25 mouse cellular contexts compared by ENCODE assay signal in the genomic region with DNA sequence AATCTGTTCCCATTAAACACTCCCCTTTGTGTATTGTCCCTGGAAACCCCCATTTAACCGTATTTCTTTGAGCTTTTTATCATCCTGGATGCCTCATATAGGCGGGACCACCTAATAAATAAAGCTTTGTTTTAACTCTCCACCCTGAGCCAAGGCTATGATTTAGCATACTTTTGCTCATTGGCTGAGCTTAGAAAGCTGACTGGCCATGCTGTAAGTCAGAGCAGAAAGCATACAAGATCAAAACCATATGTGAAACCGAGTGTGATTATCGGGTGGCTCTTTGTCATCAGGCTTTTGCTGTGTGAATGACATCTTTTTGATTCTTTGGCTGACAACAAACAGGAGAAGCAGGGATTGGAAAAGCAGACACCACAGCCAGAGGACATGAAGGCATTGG.
DNase-seq lines count a peak whose midpoint lies in the region; ATAC-seq and TF ChIP-seq lines count a peak whose summit lies in the region.
"Had no signal": no experiment of that assay in that cellular context is flagged by ENCODE, and none has a peak within 500 bp of the region (broad histone marks: within the 10 kb centered on the region; RNA-seq: fewer than 3 reads in every experiment).

No protein-coding gene starts in this region.

- no peak for DNase-seq in forebrain, embryonic 10.5 days (ENCODE audit: extremely low spot score, low spot score)
- no peak for DNase-seq in forebrain, embryonic 11.5 days (ENCODE audit: low spot score)
- DNase-seq in NIH3T3 (ENCODE audit: low read depth): peak; percentile 52
- peak; percentile 52 for DNase-seq in limb, embryonic 11.5 days (ENCODE audit: low spot score)
- no peak for DNase-seq in thymus, postnatal 25 days
- no peak for DNase-seq in lung, adult 2 months
- no peak for DNase-seq in right cerebral cortex, adult 18-20 months
- DNase-seq: adrenal gland, postnatal 25 days; cerebellum, adult 2 months; cerebellum, postnatal 36 days; gastrocnemius, postnatal 36 days; heart, postnatal 10 days had no signal

- ATAC-seq in forebrain, embryonic 11.5 days (replicated peaks; ENCODE audit: low FRiP score): no peak
- ATAC-seq in embryonic facial prominence, embryonic 12.5 days (ENCODE audit: insufficient number of reproducible peaks, insufficient read depth, low FRiP score, low TSS enrichment): peak; percentile 54; the same call in 1 of the 2 replicates
- peak; percentile 40; the same call in 1 of the 2 replicates for ATAC-seq in limb, embryonic 11.5 days (ENCODE audit: insufficient number of reproducible peaks, low FRiP score, low TSS enrichment, low read depth)
- ATAC-seq: forebrain, embryonic 14.5 days; intestine, embryonic 15.5 days; liver, embryonic 12.5 days had no signal

- no peak for TF ChIP-seq CTCF in lung, adult 2 months (IDR thresholded peaks at IDR 0.05; ENCODE audit: insufficient read depth, low read length)

- no peaks in the 10 kb centered on the region for H3K9me3 ChIP-seq in forebrain, embryonic 10.5 days
- H3K9me3 ChIP-seq in forebrain, embryonic 11.5 days (ENCODE audit: control insufficient read depth, low read length): no peaks in the 10 kb centered on the region
- no peaks in the 10 kb centered on the region for H3K9me3 ChIP-seq in embryonic facial prominence, embryonic 12.5 days
- no peaks in the 10 kb centered on the region for H3K9me3 ChIP-seq in limb, embryonic 11.5 days (ENCODE audit: control insufficient read depth, low read length)
- H3K9me3 ChIP-seq: G1E; hindbrain, embryonic 13.5 days; intestine, embryonic 15.5 days; liver, embryonic 12.5 days; lung, embryonic 15.5 days; neural tube, embryonic 13.5 days had no signal

- H3K36me3 ChIP-seq in forebrain, embryonic 10.5 days (replicated peaks): no peaks in the 10 kb centered on the region
- no peaks in the 10 kb centered on the region for H3K36me3 ChIP-seq in forebrain, embryonic 11.5 days (ENCODE audit: control insufficient read depth, insufficient read depth, low read length)
- no peaks in the 10 kb centered on the region for H3K36me3 ChIP-seq in embryonic facial prominence, embryonic 12.5 days
- no peaks in the 10 kb centered on the region for H3K36me3 ChIP-seq in limb, embryonic 11.5 days (ENCODE audit: control insufficient read depth, insufficient read depth, low read length)
- H3K36me3 ChIP-seq: G1E; hindbrain, embryonic 13.5 days; intestine, embryonic 15.5 days; liver, embryonic 12.5 days; lung, embryonic 15.5 days; neural tube, embryonic 13.5 days had no signal

- TF ChIP-seq POLR2A in lung, adult 2 months (IDR thresholded peaks at IDR 0.05; ENCODE audit: borderline replicate concordance, extremely low read depth, low read depth, low read length): no peak

- 50% methylated on average over 4 of the region's 4 CpGs for WGBS in forebrain, embryonic 10.5 days
- WGBS in forebrain, embryonic 11.5 days: 48% methylated on average over 4 of the region's 4 CpGs
- 14% methylated on average over 4 of the region's 4 CpGs for WGBS in embryonic facial prominence, embryonic 12.5 days
- 12% methylated on average over 4 of the region's 4 CpGs for WGBS in limb, embryonic 11.5 days
- WGBS in lung, adult 2 months: 35% methylated on average over 4 of the region's 4 CpGs

- no peak overlapping the region for H3K9ac ChIP-seq in forebrain, embryonic 11.5 days (ENCODE audit: low read length)
- no peak overlapping the region for H3K9ac ChIP-seq in embryonic facial prominence, embryonic 12.5 days
- H3K9ac ChIP-seq in limb, embryonic 11.5 days (ENCODE audit: low read length): no peak overlapping the region
- H3K9ac ChIP-seq: hindbrain, embryonic 13.5 days; intestine, embryonic 15.5 days; liver, embryonic 12.5 days; lung, embryonic 15.5 days; neural tube, embryonic 13.5 days had no signal

- H3K4me1 ChIP-seq in forebrain, embryonic 10.5 days: peaks cover 14% of the 10 kb centered on the region; the same call in 1 of the 2 replicates
- H3K4me1 ChIP-seq in forebrain, embryonic 11.5 days (replicated peaks; ENCODE audit: control insufficient read depth, insufficient read depth, low read length): no peaks in the 10 kb centered on the region
- H3K4me1 ChIP-seq in embryonic facial prominence, embryonic 12.5 days: peaks cover 10% of the 10 kb centered on the region; the same call in 1 of the 2 replicates
- peaks cover 6% of the 10 kb centered on the region; the same call in 1 of the 2 replicates for H3K4me1 ChIP-seq in limb, embryonic 11.5 days (ENCODE audit: control insufficient read depth, insufficient read depth, low read length)
- H3K4me1 ChIP-seq in lung, adult 2 months (ENCODE audit: control insufficient read depth, insufficient read depth, low read length): no peaks in the 10 kb centered on the region
- H3K4me1 ChIP-seq: hindbrain, embryonic 13.5 days; intestine, embryonic 15.5 days; liver, embryonic 12.5 days; lung, embryonic 15.5 days had no signal

- H3K27ac ChIP-seq in forebrain, embryonic 10.5 days: peak overlapping the region; percentile 68
- H3K27ac ChIP-seq in forebrain, embryonic 11.5 days (ENCODE audit: low read depth, low read length): no peak overlapping the region
- 0 out of 2 replicates have a peak overlapping the region, but pooled peaks have one; percentile 7 for H3K27ac ChIP-seq in embryonic facial prominence, embryonic 12.5 days
- H3K27ac ChIP-seq in limb, embryonic 11.5 days (replicated peaks; ENCODE audit: low read depth, low read length): no peak overlapping the region
- H3K27ac ChIP-seq: hindbrain, embryonic 13.5 days; intestine, embryonic 15.5 days; kidney, postnatal 0 days; liver, embryonic 12.5 days; lung, embryonic 15.5 days; macrophage; neural tube, embryonic 13.5 days; stomach, postnatal 0 days had no signal

- no peak overlapping the region for H3K4me2 ChIP-seq in forebrain, embryonic 11.5 days (ENCODE audit: low read depth, low read length, severe bottlenecking)
- H3K4me2 ChIP-seq in embryonic facial prominence, embryonic 12.5 days (replicated peaks): peak overlapping the region; percentile 36
- H3K4me2 ChIP-seq in limb, embryonic 11.5 days (ENCODE audit: low read depth, severe bottlenecking): 0 out of 2 replicates have a peak overlapping the region, but pooled peaks have one; percentile 1
- H3K4me2 ChIP-seq: heart, embryonic 11.5 days; hindbrain, embryonic 13.5 days; intestine, embryonic 15.5 days; liver, embryonic 12.5 days; lung, embryonic 15.5 days; midbrain, embryonic 11.5 days; neural tube, embryonic 13.5 days had no signal

- H3K27me3 ChIP-seq in forebrain, embryonic 10.5 days (ENCODE audit: poor library complexity, severe bottlenecking): no peaks in the 10 kb centered on the region
- H3K27me3 ChIP-seq in forebrain, embryonic 11.5 days (ENCODE audit: control insufficient read depth, insufficient read depth, low read length): no peaks in the 10 kb centered on the region
- no peaks in the 10 kb centered on the region for H3K27me3 ChIP-seq in embryonic facial prominence, embryonic 12.5 days
- H3K27me3 ChIP-seq in limb, embryonic 11.5 days (ENCODE audit: control insufficient read depth, insufficient read depth, low read length): no peaks in the 10 kb centered on the region
- H3K27me3 ChIP-seq: intestine, embryonic 15.5 days; liver, embryonic 12.5 days; lung, embryonic 15.5 days; neural tube, embryonic 13.5 days had no signal

- H3K4me3 ChIP-seq in forebrain, embryonic 10.5 days: no peak overlapping the region
- no peak overlapping the region for H3K4me3 ChIP-seq in forebrain, embryonic 11.5 days (ENCODE audit: low read depth, low read length)
- H3K4me3 ChIP-seq in embryonic facial prominence, embryonic 12.5 days: no peak overlapping the region
- no peak overlapping the region for H3K4me3 ChIP-seq in limb, embryonic 11.5 days (ENCODE audit: low read depth, low read length)
- no peak overlapping the region for H3K4me3 ChIP-seq in lung, adult 2 months (replicated peaks; ENCODE audit: extremely low read depth, low read depth, low read length)
- H3K4me3 ChIP-seq: hindbrain, embryonic 13.5 days; intestine, embryonic 15.5 days; liver, embryonic 12.5 days; lung, embryonic 15.5 days; neural tube, embryonic 13.5 days had no signal

Comparison
In these comparisons a context has a peak if more than half of its experiments do, and no peak if none do; other contexts are left out.
1. H3K27ac ChIP-seq: peak in forebrain, embryonic 10.5 days (single experiment) and embryonic facial prominence, embryonic 12.5 days (single experiment); none in forebrain, embryonic 11.5 days (single experiment) and limb, embryonic 11.5 days (single experiment).
2. DNase-seq: peak in NIH3T3 (single experiment) and limb, embryonic 11.5 days (single experiment); none in forebrain, embryonic 10.5 days (single experiment), forebrain, embryonic 11.5 days (single experiment), thymus, postnatal 25 days (single experiment), lung, adult 2 months (single experiment) and right cerebral cortex, adult 18-20 months (single experiment).